Mouse (Mus musculus): ENCODE data around the gene Mcpt4. TPM values are rescaled to one million over a fixed set of nuclear protein-coding genes. Genes with fewer than 3 reads are reported as not detected.

Gene Mcpt4
- total RNA-seq, 1 experiment from 2014 or later, result not detected

Other genes starting within 250 kb of the Mcpt4 start
- gene Nfatc4, start 239.2 kb downstream of the Mcpt4 start, total RNA-seq (2017), result not detected in 2 replicates
- 5.9 and 6.5 TPM in 2 replicates for gene Nynrin, start 208.3 kb downstream of the Mcpt4 start, total RNA-seq (2017)
- not detected in 2 replicates for gene Cbln3, start 177.9 kb downstream of the Mcpt4 start, total RNA-seq (2017)
- gene Khnyn, start 177.4 kb downstream of the Mcpt4 start, total RNA-seq (2017), result 17.4 and 20.9 TPM in 2 replicates
- gene Sdr39u1, start 162.0 kb downstream of the Mcpt4 start, total RNA-seq (2017), result 7.8 and 11.8 TPM in 2 replicates
- gene Cma1, start 117.6 kb downstream of the Mcpt4 start, total RNA-seq (2017), result not detected in 2 replicates
- not detected in 2 replicates for gene Cma2, start 111.3 kb downstream of the Mcpt4 start, total RNA-seq (2017)
- gene Mcpt1, start 44.3 kb downstream of the Mcpt4 start, total RNA-seq (2017), result not detected in 2 replicates
- not detected in 2 replicates for gene Mcpt9, start 31.8 kb downstream of the Mcpt4 start, total RNA-seq (2017)
- gene Mcpt2, start 20.3 kb downstream of the Mcpt4 start, total RNA-seq (2017), result not detected in 2 replicates
- 14.9 and 21.7 TPM in 2 replicates for gene Mcpt8, start 23.0 kb upstream of the Mcpt4 start, total RNA-seq (2017)
- gene Ctsg, start 40.3 kb upstream of the Mcpt4 start, total RNA-seq (2017), result 450 and 522 TPM in 2 replicates
- not detected in 2 replicates for gene Gzme, start 58.3 kb upstream of the Mcpt4 start, total RNA-seq (2017)
- gene Gzmd, start 70.3 kb upstream of the Mcpt4 start, total RNA-seq (2017), result not detected in 2 replicates
- not detected in 2 replicates for gene Gzmg, start 97.3 kb upstream of the Mcpt4 start, total RNA-seq (2017)
- gene Gzmn, start 112.3 kb upstream of the Mcpt4 start, total RNA-seq (2017), result not detected in 2 replicates
- not detected in 2 replicates for gene Gzmf, start 149.1 kb upstream of the Mcpt4 start, total RNA-seq (2017)
- gene Gzmc, start 172.3 kb upstream of the Mcpt4 start, total RNA-seq (2017), result not detected in 2 replicates
- gene Gzmb, start 199.9 kb upstream of the Mcpt4 start, total RNA-seq (2017), result 0.91 and 2.1 TPM in 2 replicates

All from common myeloid progenitor, adult 5-6 weeks (primary cell).